Mouse (Mus musculus) right cerebral cortex, adult 2 months (tissue): ENCODE measurements at regions not wholly inside any gene's neighbourhood (a gene's known extent, or its start where the extent isn't known, plus 50 kb on each side); places are given as distances from the start of the nearest gene placed in this dataset.

ENCODE experiments used
- DNase-seq, 2 experiments: peaks; one replicate each; pipeline ENCODE4 v3.0.0; 2021 to 2022; ENCODE audit warnings: low spot score in 2 of 2

DNA sequence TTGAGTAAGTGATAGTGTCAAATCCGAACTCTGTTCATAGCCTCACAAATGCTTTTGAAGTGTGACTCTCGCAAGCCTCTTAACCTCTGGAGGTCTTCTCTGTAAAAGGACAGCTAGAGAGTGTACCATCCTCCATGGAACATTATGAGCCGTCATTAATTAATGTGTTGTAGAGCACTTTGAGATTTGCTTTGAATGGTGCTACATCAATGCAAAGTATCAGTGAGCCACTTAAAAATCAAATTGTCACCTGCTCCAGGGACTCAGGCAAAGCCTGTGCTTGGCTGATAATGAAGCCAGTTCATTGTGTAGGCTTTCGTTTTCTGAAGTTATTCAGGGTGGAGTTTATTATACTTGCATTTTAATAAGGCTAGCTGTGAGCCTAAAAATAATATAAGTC lies 801.8 kb upstream of the B3galt2 start:
- no peak for DNase-seq

DNA sequence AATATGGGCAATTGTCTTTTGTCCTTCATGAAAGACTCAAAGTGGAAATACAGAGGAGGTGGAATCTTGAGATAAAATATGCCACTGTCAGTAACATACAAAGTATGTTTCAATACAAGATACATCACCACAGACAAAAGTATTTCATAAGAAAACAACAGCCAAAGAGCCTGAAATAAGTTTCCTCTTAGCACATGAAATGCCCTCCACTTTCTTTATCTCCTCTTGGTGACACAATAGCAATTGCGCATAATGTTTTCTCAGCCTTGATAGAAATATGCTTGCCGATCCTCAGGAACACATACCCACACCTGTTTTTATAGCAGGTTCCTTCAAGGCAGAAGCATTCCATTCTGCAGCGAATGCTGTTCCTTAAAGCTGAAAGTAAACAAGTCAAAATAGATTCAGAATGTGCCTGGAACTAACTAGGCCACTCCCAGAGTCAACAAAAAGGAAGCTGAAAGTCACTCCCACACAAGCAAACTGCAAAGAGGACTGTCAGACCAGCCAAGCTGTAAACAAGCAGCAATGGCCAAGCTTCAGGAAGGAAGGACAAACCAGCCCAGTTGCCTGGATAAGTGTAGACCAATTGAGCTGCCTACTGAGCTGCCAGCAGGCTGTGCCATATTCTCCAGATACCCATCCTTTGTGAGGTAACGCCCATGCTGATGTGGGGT lies 773.3 kb upstream of the B3galt2 start:
- no peak for DNase-seq

DNA sequence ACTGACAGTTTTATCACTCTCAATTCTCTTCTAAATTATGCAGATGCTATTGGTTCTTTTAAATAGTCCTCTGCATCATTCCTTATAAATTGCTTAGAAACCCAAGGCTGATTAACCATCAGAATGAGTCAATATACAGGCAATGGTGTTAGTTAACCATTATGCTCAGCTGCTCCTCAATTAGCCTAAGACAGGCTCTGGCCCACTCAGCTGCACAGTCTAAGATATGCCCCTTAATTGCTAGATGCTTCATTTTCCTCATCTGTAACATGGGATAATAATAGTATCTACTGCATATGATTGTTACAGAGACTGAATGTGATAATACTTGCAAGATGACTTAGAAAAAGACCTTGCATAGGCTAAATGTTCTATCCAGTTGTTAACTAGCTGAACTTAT lies 748.6 kb upstream of the B3galt2 start:
- no peak for DNase-seq

DNA sequence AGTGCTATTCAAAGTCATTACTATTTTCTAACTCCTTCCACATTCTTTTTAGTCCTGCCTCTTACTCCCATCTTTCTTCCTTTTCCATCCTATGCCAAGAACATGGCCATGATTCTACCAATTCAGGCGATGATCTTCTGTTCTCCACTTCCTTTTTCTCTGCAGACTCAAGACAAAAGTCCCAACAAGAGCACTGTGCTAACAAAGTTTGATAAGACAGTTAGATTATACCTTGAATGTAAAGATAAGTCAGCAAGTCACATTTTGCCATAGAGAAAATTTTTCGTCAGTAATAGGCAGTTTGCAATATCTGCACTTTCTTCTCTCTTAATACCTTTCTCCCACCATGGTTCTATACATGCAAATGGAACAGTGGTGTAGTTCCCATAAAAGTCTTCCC lies 747.3 kb upstream of the B3galt2 start:
- no peak for DNase-seq

DNA sequence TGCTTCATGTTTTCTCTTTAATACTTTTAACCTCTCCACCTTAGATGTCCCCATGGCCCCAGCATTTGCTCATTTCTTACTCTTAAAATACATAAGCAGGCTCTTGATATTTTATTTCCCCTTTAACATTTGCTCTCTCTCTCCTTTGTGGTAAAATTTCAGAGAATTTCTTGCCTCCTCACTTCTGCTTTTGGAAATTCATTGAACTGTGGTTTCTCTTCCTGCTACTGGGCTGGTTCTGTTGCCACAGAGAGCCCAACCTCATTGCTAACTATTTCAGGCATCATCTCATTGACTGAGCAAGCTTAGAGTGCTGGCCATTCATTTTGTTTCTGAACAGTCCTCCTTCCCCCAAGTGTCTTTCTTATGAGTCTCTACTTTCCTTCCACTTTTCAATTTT lies 746.3 kb upstream of the B3galt2 start:
- DNase-seq: no peak

DNA sequence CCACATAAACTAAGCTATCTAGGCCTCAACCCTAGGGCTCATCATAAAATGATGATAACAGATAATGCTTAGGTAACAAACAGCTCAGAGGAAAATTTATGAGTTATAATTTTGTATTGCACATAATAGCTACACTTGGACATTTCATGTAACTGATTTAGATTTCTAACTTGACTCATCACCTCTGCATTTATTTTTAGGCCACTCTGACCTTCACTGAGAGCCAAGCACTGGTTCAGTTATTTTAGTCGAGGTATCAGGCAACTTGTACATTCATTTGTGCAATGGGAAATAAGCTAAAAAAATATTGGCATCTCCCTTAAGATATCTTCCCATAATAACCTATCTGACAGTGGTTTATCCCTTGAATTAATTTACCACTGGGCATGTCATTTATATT lies 745.4 kb upstream of the B3galt2 start:
- no peak for DNase-seq

DNA sequence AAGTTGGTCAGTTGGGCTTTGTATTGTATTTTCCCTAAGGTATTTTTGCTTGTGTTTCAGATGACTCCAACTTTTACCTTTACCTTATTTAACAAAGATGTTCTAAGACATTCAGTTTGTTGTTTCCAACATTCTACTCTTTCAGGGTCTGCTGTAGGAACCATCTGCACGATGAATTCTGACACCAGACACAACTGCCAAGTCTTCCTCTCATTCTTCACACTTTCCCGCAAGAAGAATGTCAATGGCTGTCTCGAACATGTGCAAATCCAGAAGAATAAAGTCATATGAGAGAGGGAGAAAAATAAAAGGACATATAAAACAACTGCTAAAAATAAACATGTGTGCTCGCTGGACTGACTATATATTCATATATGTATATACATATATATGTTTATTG lies 730.6 kb upstream of the B3galt2 start:
- DNase-seq: no peak

DNA sequence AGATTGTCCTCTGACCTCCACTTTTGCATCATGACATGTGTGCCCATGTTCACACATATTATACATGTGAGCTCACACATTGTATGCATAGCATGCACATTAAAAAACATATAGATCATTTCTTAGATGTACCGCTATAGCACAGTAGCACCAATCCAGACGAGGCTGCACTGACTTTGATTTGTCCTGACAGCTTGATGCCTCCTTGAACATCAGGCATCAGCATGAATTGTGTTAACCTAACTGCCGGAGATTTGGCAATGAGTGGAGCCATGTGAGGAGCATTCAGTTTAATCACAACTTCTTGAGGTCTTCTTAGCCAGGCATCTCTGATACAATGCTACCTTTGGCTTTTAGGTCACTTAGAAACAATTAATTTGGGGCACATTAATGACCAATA lies 683.8 kb upstream of the B3galt2 start:
- DNase-seq: no peak

DNA sequence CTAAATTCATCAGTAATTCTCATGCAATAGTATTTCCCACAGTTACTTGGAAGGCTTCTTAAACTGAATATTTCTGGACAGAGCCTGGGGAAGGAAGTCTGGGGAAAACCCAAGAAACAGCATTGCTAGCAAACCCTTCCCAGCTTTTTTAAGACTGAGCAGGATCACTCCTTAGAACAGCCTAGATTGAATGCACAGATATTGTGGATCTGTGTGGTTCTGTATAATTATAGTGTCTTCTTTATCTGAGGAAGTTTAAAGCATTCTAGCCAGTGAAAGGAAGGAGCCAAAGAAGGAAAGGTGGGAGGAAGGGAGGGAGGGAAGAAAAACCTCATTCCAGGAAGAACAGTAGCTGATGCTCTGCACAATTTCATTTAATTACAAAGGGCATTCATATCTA lies 669.0 kb upstream of the B3galt2 start:
- DNase-seq: no peak

DNA sequence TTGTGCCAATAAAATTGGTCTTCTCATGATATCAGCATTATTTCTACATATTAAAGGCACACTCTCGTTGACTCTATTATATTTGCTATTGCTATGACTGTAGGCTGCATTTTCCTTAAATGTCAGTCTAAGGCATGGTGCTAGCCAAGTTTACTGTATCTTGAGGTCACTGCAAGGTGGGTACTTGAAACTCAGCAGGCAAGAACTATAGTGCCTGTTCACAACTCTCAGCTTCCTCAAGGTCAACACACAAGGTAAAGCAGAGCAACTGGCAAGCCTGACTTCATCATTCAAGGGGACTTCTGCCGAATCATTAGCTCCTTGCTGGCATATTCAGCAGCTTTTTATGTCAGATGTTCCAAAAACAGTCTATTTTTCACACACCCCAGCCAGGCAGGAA lies 667.1 kb upstream of the B3galt2 start:
- no peak for DNase-seq

DNA sequence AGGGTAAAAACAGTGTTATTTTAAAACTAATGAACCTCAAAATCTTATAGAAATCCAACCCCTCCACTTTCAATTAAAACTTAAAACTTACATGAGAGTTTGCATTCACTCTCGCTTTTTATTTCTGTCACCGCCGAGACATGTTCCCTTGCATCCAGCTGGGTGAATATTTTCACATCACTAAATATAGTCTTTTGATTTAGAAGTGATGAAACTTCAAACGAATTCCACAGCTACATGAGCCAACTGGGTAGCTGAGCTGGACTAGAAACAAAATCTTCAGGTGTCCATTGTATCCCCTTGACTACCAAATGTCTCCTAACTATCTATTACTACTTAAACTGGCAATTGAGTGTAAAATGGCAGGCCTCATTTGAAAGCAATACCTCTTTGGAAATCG lies 657.5 kb upstream of the B3galt2 start:
- DNase-seq: no peak

DNA sequence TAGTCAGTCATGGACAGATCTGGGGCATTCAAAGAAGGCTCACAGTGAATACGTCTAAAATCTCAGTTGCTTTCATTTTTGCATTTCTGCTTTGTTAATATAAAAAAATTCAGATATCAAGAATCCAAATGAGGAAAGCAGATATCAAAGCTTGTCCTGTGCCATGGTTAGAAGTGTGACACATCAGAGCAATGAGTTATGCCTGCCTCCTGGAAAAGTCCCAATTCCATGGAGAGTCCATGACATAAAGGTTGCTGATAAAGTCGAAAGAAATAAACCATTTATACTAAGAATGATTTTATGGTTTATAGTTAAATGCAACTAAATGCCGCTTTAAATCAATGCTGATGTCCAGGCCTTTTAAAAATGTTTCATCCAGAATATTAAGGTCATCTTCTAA lies 656.8 kb upstream of the B3galt2 start:
- no peak for DNase-seq

DNA sequence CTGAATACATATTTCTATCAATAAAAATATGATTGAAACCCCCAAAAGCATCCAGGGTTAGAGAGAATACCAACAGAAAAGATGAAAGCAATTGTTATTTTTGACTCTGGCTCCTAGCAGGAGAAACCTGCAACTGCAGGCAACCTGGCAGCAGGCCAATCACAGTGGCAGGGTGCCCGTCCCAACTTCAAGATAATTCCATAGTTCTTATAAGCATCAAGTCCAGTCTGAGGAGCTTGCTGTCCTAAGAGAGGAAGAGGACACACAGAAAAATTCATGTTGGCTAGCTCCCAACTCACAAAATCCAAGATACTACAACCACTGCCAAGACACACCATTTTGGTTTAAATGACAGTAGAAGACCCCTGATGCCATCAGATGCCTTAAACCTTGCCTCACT lies 654.9 kb upstream of the B3galt2 start:
- DNase-seq: peak; percentile 27 to 31

DNA sequence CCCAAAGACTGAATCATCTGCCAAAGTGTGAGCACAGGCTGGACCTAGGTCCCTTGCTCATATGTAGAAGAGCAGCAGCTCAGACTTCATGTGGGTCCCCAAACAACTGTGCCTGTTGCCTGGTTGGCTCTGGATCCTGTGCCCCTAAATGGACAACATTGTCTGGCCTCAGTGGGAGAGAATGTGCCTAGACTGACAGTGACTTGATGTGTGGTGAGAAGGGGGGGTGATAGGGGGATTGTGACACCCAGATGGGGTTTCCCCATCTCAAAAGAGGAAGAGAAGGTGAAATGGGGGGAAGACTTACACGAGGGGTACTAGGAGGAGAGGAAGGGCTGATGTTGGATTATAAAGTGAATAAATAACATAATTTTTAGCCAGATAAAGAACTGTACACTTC lies 640.2 kb upstream of the B3galt2 start:
- no peak for DNase-seq

DNA sequence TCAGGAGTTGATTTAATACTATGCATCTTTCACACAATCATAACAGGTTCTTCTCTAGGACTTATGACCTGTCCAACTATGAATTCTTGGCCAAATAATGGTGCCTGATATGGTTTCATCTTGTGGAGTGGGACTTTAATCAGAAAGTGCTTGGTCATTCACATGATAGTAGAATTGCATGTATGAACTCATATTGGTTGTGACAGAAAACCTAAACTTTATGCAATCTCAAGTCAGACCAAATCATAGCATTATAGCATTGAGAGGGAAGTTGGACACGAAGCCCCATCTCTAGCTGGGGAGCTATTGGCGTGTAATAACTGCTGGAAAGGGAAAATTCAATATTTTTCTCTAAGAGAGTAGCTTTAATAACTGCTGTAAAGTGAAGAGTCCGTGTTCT lies 639.4 kb upstream of the B3galt2 start:
- DNase-seq: no peak

DNA sequence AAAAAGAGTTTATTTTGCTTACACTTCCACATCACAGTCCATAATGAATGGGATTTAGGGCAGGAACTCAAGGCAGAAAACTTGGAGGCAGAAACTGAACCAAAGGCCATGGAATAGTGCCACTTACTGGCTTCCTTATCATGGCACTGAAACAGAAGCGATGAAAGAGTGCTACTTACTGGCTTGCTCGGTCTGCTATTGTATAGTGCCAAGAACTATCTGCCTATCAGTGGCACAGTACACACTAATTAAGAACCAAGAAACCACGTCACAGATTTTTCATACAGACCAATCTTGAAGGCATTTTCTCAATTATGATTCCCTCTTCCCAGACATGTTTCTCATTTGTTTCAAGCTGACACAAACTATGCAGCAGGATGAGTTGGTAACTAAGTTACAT lies 634.4 kb upstream of the B3galt2 start:
- no peak for DNase-seq

DNA sequence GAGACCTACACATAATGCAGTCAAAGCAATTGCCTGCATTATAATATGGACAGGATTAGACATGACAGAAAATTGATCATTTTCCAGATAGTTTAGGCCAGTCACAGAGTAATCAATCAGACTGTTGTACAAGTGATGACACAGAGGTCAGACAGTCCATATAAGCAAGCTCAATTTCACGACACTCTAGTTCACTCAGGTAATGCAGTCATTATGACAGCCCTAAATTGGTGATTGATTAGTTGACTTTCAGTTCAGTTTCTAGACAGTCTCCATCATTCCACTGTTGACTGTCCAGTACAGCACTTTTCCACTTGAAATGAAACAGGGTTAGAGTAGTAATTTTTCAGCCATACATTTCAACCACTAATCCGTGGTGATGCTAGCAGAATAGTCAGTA lies 620.5 kb upstream of the B3galt2 start:
- no peak for DNase-seq

DNA sequence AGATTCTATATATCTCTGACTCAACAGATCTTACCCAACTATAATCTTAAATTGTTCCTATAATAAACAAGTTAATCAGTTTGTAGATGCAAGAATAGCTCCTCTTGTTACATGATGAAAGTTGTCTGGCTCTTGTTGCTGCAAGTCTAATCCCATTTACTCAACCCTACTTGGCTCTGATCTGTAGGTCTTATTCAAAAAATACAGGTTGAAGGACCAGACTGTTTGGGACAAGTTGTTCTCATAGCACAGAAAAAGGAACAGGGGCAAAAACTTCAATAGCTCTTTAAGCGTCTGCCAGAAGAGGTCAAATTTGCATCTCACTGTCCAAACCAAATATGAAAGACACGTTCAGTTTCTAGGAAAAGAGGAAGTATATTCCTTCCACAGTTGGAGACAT lies 587.3 kb upstream of the B3galt2 start:
- no peak for DNase-seq

DNA sequence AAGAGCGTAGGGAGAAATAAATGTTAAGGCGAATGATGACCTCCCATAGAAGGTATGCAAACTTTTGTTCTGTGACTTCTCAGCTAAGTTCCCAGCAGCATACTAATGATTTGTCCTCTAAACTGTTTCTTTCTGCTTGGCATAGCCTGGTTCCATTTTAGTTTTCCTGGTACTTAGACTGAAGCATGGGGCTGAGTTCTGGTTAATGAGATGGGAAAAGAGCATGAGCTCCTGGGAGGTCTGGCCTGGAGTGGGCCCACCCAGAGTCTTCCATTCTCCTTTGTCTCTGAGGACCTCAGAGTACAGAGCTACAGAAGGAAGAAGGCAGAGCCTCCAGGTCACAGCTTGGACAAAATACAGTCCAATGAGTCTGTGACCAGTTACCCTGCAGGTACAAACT lies 586.9 kb upstream of the B3galt2 start:
- DNase-seq: peak in 1 of 2 experiments; percentile 24

DNA sequence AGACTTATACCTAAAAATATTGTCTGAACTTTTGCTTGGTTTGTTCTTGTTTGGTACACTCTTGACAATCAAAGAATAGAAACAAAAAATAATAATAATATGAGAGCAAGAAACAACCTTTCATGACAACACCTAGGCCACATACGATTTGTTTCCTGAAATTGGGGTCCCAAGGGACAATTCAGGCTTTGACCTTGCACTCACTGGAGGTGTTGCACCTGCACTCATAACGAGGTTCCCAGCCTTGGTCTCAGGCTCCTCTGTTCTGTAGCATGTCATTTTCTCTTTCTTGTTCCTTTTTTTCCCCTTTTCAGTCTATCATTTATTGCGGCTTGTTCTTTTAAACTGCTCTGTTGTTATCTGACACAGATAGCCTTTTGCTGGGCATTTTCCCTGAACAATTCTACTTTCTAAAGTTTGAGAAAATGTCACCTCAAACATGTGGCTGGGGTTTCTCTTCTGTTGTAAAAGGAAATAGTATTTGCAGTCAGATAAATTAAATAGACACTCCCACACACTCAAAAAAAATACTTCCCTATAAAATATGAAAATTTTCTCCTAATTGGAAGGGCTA lies 585.9 kb upstream of the B3galt2 start:
- DNase-seq: no peak

DNA sequence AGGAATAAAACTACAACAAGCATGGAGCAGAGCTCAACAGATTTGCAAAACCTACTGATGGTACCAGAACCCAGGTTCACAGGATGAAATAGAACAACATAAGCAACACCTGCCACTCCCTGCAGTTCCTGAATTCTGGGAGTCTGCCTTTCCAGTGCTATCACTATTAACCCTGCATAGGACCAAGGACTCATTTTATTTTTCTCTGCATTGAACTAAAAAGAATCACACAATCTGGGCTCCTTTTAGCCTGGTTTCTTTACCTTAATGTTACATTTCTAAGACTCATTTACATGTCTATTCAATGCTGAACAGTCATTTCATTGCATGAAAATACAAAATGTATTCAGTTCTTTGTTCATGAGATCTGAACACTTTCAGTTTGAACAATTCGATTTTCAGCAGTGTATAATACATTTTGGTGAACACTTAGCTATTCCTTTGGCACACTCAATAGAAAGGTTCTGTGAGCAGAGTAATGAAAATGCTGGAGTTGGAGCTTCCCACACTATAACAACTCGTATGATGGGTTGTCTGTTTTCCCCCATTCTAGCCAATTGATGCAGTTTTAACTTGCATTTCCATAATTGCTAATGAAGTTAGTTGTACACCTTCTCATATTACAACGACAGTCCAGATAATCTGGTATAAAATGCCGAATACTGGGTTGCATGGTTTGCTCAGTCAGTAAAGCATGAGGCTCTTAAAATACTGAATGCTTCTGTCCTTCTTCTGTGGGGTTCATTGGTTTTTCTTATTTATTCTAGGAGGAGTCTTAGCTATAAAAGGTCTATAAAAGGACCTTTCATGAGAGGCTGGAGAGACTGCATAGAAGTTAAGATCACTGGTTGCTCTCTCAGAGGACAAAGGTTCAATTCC lies 579.5 kb upstream of the B3galt2 start:
- DNase-seq: no peak

DNA sequence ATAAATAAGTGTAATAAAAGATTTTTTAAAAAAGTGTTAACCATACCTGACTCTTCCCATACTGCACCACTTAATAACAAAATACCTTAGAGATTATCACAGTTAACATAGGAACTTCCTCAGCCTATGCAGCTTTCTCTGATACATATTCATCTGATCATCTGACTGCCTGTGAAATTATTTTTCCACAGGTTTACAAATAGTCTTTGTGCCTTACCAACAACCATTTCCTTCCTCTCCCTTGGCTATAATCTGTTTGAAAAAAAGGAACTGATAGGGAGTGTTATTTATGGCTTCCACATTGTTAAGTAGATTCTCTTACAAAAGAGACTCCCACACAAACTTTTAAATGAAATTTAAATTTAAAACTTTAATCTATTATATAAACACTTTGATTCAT lies 575.0 kb upstream of the B3galt2 start:
- DNase-seq: no peak

DNA sequence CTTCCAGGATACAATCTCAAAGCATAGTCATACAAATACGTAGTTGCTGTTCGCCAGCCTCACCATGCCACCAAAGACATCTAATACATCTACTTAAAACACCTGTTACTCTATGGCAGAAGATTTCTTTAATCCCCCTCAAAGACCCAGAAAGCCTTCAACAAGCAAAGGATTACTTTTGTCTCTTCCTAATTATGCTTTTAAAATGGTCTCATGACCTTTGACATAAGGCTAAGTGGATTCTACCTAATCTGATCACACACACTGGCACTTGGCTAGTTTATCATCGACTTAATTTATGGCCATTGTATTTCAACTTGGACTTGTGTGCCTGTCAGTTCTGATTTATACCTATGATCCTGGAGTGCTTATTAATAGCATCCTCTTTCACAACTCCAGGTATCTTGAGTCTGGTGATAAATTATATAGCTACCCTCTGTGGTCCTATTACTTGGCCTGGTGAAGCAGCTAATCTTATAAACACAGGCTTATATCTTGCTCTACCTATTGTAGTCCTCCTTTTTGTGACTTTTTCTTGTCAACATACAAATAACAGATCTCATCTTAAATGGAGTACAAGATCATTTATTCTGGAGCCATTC lies 568.6 kb upstream of the B3galt2 start:
- DNase-seq: no peak
